Mouse (Mus musculus) R1 (cell line): ENCODE results near the gene Srrm4.

Source experiments
- DNase-seq: peaks from one replicate; pipeline ENCODE4 v3.0.0-alpha.2; 2018; ENCODE audit warnings: low read depth, low spot score

Gene Srrm4

DNA sequence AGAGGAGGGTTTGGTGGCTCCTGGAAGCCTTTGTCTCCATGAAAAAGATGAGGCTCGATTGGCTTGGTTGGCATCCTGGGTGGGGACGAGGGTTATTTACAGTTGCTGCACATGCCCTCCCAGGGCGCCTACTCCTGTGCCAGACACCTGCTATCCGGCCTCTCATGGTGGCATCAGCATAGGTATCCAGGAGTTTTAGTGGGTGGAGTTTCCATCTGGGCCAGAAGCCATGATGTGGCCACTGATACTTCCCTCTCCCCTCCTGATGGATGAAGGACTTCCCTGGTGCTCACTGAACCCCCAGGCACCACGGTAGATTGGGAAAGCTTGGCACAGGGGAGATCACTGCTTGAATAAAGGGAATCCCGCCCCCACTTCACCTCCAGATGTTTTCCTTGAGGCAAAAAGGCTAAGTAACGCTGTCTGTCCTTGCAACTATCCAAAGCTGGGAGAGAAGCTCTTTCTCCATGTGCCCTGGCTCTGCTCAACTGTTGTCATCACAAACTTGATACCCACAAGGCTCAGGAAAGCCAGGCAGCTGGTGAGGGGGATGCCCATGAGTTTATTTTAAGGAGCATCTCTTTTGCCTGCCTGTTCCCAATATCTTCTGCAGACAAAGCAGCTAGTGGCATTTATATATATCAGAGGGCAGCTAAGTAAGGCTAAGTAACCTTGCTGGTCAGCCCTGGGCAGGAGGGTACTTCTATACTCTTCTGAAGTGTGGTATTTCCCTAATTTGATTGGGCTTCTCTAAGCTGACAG is 148.7 kb downstream of the Srrm4 start:
- DNase-seq: no peak

DNA sequence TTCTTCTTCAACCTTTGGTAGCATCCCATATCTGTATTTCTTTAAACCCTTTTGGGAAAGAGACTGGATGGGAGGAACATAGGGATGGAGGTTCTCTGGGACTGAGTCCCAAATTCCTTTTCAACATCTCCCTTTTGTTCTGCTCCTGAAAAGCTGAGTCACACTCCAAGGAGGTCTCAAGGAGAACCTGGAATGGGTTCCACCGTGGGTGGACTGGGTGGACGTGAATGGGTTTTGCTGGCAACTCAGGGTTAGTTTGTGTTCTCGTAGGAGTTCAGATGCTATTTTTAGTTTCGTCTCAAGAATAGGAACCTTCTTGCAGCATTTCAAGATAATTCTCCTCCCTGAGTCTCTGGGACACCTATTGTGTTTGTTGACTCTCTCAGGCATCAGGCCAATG is 151.4 kb downstream of the Srrm4 start:
- peak; percentile 69 for DNase-seq

DNA sequence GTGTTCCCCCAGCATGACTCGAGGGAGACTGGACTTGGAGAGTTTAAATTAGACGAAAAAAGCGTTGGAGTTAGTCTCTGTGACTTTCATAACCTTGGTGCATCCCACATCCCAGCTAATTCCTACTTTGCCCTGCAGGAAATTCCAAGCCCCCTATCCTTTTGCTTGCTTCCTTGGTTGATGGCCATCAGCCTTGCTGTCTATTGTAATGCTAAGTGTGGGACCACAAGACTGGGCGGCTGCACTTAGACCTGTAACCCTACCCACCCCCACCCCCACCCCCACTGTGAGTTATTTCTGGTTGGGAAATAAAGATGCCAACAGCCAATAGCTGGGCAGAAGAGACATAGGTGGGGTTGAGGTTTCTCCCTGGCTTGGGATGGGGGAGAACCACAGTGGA is 153.3 kb downstream of the Srrm4 start:
- DNase-seq: peak; percentile 93

DNA sequence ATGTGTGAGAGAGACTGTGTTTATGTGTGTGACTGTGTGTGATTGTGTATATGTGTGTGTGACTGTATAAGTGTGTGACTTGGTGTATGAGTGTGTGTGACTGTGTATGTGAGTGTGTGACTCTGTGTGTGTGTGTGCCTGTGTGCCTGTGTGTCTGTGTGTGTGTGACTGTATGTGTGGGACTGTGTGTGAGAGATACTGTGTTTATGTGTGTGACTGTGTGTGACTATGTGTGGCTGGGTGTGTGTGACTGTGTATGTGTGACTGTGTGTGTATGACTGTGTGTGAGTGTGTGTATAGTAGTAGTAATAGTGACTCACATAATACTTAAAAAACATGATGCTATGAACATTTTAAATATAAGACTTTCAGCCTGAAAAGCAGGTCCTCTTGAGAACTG is 155.5 kb downstream of the Srrm4 start:
- DNase-seq: no peak

DNA sequence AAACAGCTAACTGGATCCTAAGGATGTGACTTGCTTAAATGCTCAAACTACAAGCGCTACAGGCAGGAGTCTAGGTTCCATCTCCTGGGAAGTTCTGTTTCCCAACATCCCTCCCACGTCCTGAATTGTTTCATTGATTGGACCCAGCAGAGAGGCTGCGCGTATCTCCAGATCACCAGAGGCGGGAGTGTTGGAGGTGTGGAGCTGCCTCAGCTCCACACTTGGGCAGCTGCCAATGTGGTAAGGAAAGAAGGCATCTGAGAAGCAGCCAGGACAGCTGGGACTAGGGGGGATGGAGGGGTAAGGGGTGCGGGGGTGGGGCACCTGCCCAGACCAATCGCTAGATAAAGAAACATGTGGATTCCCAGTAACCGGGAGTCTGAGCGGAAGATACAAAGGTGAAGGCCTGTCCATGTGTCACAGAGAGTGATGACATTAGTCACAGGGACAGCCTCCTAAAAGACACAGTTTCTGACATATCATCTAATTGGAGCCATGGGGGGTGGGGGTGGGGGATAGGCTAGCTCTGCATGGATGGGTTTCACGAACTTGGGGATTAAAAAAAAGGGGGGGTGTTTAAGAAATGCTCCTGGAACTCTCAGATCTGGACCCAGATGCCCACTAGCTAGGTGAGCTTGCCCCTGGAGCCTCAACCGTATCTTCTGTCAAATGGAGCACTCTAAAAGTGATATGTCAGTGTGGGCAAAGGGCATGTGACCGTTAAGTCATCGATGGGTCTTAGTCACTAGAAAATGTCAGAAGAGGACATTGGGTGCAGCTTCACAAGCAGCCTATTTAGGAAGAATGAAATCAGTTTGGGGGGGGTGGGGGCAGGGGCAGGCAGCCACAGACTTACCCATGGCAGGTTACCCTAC is 156.4 kb downstream of the Srrm4 start:
- no peak for DNase-seq

DNA sequence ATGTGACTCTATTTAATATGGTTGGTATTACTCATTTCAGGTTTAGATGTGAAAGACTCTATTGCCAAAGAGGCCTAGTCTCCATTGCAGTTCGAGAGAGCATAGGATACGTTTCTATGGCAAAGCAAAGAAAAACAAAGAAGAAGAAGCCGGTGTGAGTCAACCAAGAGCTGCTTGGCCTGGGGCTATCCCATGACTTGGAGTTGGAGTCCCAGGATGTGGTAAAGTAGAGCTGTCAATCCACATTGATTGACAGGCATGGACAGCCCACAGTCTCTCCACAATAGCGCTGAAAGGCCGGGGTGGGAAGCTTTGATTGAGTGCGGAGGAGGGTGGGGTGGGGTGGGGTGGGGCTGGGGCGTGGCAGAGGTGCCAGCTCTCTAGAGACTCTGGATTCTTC is 158.7 kb downstream of the Srrm4 start:
- peak; percentile 96 for DNase-seq

DNA sequence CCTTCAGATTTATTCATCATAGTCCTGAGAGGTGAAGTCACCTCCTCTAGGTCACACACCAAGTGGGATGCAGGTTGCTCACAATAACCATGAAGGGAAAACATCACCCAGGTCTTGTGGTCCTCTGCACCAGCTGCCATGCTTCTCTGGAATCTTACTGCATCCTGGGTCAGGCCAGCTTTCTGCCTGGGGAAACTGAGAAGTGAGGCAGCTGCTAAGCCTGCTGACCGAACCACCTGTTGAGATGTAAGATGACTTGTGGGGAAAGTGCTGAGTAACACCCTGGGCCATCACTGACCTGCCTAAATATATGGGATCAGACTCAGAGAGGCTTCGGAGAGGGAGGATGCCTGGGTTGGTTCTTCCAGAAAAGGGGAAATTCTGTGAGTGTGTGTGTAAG is 164.9 kb downstream of the Srrm4 start:
- DNase-seq: no peak

DNA sequence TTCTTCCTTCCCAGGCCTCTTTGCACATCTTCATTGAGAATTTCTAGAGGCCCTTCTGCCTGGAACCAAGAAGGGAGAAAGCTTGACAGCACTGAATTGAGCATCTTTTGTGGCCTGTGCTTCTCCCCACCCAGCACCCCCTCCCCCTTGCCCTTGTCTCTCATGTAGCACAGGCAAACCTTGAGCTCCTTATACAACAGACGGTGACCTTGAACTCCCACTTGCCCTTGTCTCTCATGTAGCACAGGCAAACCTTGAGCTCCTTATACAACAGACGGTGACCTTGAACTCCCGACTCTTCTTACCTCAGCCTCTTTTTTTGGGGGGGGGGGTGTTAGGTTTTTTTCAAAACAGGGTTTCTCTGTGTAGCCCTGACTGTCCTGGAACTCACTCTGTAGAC is 165.9 kb downstream of the Srrm4 start:
- DNase-seq: peak; percentile 69

DNA sequence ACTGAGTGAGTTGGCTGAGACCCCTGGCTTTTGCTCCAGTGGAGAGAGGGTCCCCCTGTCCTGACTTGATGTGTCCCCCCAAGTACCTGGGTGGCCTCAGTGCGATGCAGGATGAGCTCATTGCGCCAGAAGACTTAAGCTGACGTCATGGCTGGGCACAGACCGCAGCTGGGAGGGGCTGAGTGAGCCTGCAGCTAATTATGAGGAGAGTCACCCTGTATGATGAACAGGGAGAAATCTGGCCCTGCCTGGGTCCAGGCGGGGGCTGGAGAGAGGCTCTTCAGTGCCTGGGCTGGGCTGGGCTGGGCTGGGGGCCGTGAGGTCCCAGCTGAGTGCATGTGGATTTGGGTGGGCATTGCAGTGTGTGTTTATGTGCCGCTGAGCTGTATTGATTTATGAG is 166.3 kb downstream of the Srrm4 start:
- no peak for DNase-seq

DNA sequence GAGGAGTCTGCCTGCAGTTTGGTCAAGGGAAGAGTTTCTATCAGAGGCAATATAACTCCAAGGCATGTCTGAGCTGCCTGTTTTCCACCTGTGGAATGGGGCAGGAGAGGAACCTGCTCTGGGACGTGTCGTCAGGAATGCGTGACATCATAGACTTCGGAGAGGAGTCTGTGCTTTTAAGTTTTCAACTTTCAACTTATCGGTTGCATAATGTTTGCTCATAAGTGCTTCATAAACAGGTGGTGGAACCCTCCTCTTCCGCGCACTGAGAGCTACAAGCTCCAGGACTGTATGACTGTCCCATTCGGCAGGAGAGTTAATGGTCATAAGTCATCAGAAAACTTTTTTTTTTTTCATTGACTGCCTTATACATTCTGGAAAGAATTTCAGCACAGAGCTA is 167.9 kb downstream of the Srrm4 start:
- no peak for DNase-seq

DNA sequence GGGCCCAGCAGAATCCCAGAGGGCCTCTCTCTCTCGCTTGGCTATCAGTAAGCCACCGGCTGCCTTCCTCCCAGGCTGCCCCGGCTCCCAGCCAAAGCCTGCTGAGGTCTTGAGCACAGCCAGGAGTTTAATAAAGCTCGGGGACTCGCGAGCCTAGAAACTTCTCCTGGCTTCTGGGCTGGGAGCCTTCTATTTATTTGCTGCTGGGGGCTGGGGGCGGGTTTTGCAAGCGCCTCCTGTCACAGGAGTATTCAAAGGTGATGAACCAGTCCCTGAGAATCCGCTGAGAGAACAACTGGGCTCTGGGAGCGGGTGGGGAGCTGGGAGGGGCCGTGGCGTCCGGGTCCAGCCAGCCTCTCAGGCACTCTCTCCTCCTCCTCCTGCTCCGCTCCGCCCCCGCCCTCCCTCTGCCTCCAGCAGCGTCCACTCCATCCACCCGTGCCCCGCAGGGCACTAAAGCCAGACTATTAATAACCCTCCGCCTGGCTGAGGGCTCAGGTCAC is 168.9 kb downstream of the Srrm4 start, which contains the start of gene Hspb8:
TSS of gene Hspb8 (minus strand) at position 166 of the 503 bp plus-strand sequence.
- peak; percentile 82 for DNase-seq

DNA sequence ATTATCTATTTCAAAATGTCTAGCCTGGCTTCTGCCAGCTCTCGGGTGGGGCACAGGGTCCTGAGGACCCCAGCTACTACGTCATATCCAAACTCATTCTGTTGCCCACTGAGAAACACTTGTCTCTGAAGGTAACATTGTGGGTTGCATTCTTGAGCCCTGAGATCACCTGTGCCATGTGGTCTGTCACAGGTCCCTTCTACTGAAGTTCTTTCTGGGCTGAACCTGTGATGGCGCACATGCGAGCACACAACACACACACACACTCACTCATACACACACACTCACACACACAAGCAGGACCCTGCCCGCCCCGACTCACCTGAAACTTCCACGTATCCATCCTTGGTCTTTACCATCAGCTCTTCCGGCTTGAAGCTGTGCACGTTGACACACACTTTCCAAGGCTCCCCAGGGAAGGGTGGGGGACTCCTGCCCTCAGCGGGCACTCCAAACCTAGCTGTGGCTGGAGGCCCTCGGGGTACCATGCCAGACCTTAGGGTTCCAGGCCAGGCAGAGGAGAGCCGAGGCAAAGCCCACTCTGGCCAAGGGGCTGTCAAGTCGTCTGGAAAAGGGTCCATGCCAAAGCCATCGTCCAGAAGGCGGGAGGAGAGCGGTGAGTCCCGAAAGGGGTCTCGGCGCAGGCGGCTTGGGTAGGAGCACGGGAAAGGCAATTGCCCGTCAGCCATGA is 169.7 kb downstream of the Srrm4 start:
- no peak for DNase-seq

DNA sequence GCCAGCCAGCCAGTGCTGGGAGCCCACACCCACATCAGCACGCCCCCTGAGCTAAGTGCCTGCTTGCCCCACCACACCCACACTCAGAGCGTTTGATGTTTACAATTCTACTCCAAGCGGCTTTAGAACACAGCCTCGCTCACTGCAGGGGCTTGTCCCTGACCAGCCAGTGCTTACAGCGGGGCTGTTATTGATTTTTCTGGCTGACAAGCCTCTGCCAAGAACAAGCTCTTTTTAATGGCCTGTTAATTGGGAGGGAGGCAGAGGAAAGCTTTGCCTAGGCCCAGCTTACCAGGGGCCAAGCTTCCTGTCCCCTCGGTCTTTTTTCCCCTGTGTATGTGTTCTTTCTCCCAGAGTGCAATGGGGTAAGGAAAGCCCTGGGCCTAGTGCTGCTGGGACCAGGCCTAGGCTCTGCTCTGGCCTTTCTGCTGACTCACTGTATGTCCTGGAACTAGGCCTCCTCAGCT is 170.8 kb downstream of the Srrm4 start:
- DNase-seq: peak; percentile 68

DNA sequence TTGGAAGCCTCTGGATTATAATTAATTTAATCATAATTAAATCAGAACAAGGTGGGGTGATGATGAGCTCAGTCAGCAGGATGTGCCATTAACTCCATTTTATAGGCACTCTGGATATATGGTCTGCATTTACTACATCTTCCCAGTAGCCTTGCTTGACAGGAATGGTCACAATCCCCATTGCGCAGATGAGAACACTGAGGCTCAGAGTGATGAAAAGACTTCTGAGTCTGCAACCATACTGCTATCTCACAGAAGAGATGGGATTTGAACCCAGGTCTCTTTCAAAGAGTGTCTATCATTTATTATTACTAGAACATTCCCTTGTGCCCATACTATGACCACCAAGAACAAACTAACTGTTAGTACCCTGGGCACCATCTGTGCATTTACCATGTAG is 171.4 kb downstream of the Srrm4 start:
- no peak for DNase-seq

DNA sequence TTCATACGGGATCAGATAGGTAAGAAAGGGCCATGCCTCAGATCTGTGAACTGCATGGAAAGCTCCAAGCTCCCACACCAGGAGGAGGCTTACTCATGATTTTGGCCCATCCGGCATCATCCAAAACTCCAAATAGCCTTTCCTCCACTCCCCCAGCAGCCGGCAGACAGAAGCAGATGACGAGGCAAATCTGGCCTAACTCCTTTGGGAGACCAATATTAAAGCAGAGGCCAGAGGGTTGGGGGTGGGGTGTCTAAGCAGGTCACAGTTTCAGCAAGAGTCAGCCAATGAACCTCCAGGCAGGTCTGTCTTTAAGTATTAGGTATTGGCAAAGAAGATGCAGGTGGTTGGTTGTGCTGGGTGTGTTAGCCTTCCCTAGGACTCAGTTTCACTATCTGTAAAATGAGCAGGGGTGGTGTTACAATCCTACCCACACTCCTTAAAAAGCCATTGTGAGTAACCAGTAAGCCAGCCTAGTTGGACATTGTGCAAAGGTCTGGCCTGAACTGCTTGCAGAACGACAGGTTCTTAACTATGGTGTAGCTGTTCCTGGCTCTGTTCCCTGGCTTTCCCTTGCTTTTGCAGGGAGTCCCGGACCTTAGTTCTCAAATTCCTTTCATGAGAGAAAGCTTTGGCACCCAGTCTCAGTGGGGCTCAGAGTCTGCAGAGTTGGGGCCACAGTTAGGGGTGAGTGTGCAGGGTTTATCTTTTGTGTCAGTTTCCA is 172.1 kb downstream of the Srrm4 start:
- DNase-seq: no peak

DNA sequence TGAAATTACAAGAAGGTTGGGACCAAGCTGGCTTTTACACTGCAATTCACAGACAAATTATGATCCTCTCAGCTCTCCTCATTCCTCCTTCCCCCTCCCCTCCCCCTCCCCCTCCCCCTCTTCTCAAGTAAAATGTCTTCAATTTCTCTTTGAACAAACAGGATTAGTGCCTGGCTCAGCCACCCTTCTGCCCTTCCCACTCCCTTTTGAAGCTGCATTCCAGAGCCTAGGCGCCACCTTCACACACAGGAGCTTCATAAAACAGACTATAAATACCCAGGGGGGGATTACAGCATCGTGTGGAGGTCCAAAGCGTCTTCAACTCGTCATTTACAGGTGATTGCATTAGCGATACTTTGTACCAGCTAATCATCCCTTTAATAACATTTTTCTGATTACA is 175.4 kb downstream of the Srrm4 start:
- DNase-seq: peak; percentile 73

DNA sequence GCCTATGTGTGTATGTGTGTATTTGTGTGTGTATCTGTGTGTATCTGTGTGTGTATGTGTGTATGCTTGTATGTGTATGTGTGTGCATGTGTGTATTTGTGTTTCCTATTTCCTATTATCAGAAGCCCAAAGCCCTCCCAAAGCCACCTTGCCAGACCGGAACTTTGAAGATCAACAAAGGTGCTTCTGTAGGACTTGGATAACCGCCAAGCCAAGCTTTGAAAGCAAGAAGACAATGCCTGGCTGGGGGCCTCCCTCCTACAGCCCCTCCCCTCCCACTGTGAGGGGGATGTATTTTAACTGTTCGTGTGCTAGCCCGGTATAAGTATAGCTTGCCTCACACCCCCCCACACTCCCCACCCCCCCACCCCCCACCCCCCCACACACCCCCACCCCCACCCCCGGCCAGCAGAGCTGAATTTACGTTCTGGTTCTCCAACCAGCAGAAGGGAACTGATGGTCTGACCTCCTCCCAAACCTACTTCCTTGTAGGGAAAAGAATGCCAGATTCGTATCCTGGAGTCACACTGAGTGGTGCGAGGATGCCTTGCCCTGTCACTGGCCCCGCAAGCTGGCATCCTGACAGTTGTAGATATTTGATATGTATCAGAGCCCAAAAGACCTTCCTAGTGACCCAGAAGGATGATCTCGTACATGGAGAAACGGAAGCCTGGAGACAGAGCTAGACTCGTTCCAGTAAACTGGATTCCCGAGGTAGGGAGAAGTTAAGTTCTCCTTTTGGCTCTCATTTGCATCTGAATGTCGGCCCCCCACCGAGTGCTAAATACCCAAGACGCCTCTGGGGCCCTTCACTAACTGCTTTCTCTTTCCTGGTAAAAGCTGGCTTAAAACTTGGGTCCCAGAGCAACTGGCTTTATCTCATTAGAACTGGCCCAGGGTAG is 181.7 kb downstream of the Srrm4 start:
- peak; percentile 97 for DNase-seq

DNA sequence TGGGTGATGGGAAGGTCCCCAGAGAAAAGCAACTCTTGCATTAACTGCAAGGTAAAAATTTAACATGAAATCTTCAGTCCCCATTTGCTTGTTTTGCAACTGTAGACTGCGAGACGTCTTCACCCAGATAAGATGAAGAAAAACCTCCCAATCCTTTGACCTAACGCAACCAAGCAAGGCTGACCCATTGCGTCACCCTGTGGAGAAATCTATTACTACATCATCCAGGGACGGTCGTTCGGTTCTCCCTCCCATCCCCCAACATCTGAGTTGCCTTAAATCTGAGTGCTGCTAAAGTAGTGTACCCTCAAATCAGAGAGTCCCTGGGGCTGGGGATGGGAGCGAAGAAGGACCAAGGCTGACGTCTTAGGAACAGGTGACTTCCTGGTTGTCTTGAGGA is 182.7 kb downstream of the Srrm4 start:
- peak; percentile 82 for DNase-seq

DNA sequence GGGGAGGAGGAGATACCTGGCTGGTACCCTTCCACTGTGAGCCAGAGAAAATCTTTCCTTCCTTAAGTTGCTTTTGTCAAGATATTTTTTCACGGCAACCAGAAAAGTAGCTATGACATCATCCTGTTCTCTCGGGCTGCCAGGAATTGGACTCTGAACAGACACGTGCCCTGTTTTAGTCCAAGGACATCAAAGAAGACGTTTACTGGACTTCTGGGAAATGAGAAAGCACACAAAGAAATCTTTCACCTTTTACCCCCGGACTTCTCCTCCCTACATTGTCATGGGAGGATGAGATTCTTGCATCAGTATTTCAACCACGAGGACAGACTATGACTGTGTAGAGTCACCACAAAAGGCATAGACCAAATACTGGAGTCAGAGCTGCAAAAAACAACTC is 183.7 kb downstream of the Srrm4 start:
- DNase-seq: peak; percentile 83

DNA sequence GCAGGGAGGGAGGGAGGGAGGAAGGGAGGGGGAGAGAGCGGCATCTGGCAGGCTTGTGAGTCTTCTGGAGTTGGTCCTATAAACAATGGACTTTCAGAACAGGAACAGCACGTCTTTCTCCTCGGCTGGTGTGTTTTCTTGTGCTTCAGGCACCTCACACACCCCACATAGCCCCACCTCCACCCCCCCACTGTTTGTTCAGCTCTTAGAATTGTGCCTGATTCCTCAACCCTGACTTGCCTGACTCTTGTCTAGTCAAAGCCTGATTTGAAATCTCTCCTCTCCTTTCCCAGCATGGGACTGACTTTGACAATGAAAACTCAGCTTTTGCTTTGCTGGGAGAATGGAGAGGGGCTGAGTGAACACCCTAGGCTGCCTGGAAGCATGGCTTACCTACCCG is 184.3 kb downstream of the Srrm4 start:
- DNase-seq: peak; percentile 67
